Mouse (Mus musculus) bone marrow, adult 2 months (tissue): ENCODE data around the gene Map3k11. TPM values are rescaled to one million over a fixed set of nuclear protein-coding genes. Genes with fewer than 3 reads are reported as not detected.

Experiments
- H3K27ac ChIP-seq: fragments of 200-500 bp; 2 replicates; pipeline ENCODE4 v1.5.1; 2012; ENCODE audit warnings: low read depth, mild to moderate bottlenecking, control low read depth, inconsistent platforms, low read length; ENCODE audit not compliant: control insufficient read depth, poor library complexity, insufficient read depth
- H3K4me1 ChIP-seq: fragments of 200-500 bp; 2 replicates; pipeline ENCODE4 v1.6.1; 2011; ENCODE audit warnings: low read length; ENCODE audit not compliant: control insufficient read depth, insufficient read depth
- H3K4me3 ChIP-seq: fragments of 200-500 bp; replicated peaks from 2 replicates; pipeline ENCODE3; 2011; ENCODE audit warnings: mild to moderate bottlenecking, low read depth, low read length, control low read depth; ENCODE audit not compliant: control insufficient read depth
- CTCF ChIP-seq: fragments of 200-500 bp; IDR thresholded peaks from 2 replicates; pipeline ENCODE4 v1.5.1; 2011; ENCODE audit warnings: low read length, control low read depth; ENCODE audit not compliant: control insufficient read depth, insufficient read depth
- POLR2A ChIP-seq: fragments of 200-500 bp; IDR thresholded peaks from 2 replicates; pipeline ENCODE4 v1.6.1; 2011; ENCODE audit warnings: low read depth, mild to moderate bottlenecking, control low read depth, low read length, borderline replicate concordance; ENCODE audit not compliant: control insufficient read depth
- WGBS: fragments of 180-500 bp; shearing (Covaris S2); methylation state at CpG from one replicate; pipeline ENCODE4 v1.1.7; 2018; 5-methylcytosine and 5-hydroxymethylcytosine counted together
- polyA plus RNA-seq: library from polyadenylated mRNA; stranded (reverse); fragments of >200 nt; gene quantifications from 2 replicates; pipeline ENCODE4 v1.2.4, GENCODE M21; 2011; ENCODE audit warnings: low replicate concordance; ENCODE audit not compliant: missing spikeins, insufficient read depth, insufficient read length

Gene Map3k11
- polyA plus RNA-seq, 1 experiment = 60.5 TPM

DNA sequence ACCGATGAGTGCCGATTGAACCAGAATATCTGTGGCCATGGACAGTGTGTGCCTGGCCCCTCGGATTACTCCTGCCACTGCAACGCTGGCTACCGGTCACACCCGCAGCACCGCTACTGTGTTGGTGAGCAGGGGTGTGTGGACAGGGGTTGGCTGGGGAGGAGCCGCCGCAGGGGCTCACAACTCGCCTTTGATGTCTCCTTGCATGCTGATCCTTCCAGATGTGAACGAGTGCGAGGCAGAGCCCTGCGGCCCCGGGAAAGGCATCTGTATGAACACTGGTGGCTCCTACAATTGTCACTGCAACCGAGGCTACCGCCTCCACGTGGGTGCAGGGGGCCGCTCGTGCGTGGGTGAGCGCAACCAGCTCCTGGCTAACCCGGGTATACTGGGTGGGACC lies 62.4 kb downstream of the Map3k11 start:
- Histone ChIP-seq H3K4me1 (no peaks in the 10 kb centered on the region), H3K4me3 (no peak overlapping the region), H3K27ac (no peak overlapping the region)
- no peak for TF ChIP-seq CTCF
- no peak for TF ChIP-seq POLR2A
- WGBS = 79% methylated on average over 22 of the region's 22 CpGs

DNA sequence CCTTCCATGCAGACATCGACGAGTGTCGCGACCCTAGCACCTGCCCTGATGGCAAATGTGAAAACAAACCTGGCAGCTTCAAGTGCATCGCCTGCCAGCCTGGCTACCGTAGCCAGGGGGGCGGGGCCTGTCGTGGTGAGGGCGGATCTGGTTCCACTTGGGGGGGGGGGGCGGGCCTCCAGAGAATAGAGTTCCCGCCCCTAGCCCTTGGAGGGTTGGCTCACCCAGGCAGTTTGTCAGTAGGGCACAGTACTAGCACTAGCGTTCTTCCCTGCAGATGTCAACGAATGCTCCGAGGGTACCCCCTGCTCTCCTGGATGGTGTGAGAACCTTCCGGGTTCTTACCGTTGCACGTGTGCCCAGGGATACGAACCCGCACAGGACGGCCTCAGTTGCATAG lies 63.2 kb downstream of the Map3k11 start:
- Histone ChIP-seq H3K4me1 (no peaks in the 10 kb centered on the region), H3K4me3 (no peak overlapping the region), H3K27ac (no peak overlapping the region)
- 65% methylated on average over 20 of the region's 20 CpGs for WGBS
- TF ChIP-seq CTCF = no peak
- TF ChIP-seq POLR2A = no peak

Other genes with a start within 250 kb of the Map3k11 start
- gene Fosl1, start 241.2 kb upstream of the Map3k11 start, polyA plus RNA-seq = not detected in 2 replicates
- gene Ccdc85b, start 230.8 kb upstream of the Map3k11 start, polyA plus RNA-seq = 4.3 and 8.0 TPM in 2 replicates
- gene Fibp, start 228.1 kb upstream of the Map3k11 start, polyA plus RNA-seq = 76.0 and 88.6 TPM in 2 replicates
- gene Ctsw, start 220.2 kb upstream of the Map3k11 start, polyA plus RNA-seq = 9.5 and 20.6 TPM in 2 replicates
- 229 and 236 TPM in 2 replicates for gene Efemp2, start 214.8 kb upstream of the Map3k11 start, polyA plus RNA-seq
- 43.1 and 55.9 TPM in 2 replicates for gene Mus81, start 200.3 kb upstream of the Map3k11 start, polyA plus RNA-seq
- 441 and 478 TPM in 2 replicates for gene Cfl1, start 198.3 kb upstream of the Map3k11 start, polyA plus RNA-seq
- gene 1700020D05Rik, start 185.0 kb upstream of the Map3k11 start, polyA plus RNA-seq = 4.0 and 4.8 TPM in 2 replicates
- 15.6 and 32.5 TPM in 2 replicates for gene Snx32, start 178.2 kb upstream of the Map3k11 start, polyA plus RNA-seq
- not detected in 2 replicates for gene Ovol1, start 128.1 kb upstream of the Map3k11 start, polyA plus RNA-seq
- 7.4 and 12.4 TPM in 2 replicates for gene Ap5b1, start 120.7 kb upstream of the Map3k11 start, polyA plus RNA-seq
- 68.6 and 132 TPM in 2 replicates for gene Rnaseh2c, start 86.9 kb upstream of the Map3k11 start, polyA plus RNA-seq
- gene Kat5, start 78.5 kb upstream of the Map3k11 start, polyA plus RNA-seq = 41.5 and 87.3 TPM in 2 replicates
- 17.3 and 36.3 TPM in 2 replicates for gene Rela, start 51.3 kb upstream of the Map3k11 start, polyA plus RNA-seq
- gene Sipa1, start 25.0 kb upstream of the Map3k11 start, polyA plus RNA-seq = 72.2 and 101 TPM in 2 replicates
- 43.5 and 99.7 TPM in 2 replicates for gene Pcnx3, start 166 bp downstream of the Map3k11 start, polyA plus RNA-seq
- gene Kcnk7, start 15.6 kb downstream of the Map3k11 start, polyA plus RNA-seq = not detected in 2 replicates
- 130 and 224 TPM in 2 replicates for gene Ehbp1l1, start 37.6 kb downstream of the Map3k11 start, polyA plus RNA-seq
- gene Fam89b, start 40.9 kb downstream of the Map3k11 start, polyA plus RNA-seq = 33.5 and 37.8 TPM in 2 replicates
- gene Ltbp3, start 52.2 kb downstream of the Map3k11 start, polyA plus RNA-seq = 10.5 and 13.4 TPM in 2 replicates
- 26.8 and 38.8 TPM in 2 replicates for gene Scyl1, start 82.7 kb downstream of the Map3k11 start, polyA plus RNA-seq
- gene Frmd8, start 186.5 kb downstream of the Map3k11 start, polyA plus RNA-seq = 14.3 and 18.1 TPM in 2 replicates
- gene Slc25a45, start 189.1 kb downstream of the Map3k11 start, polyA plus RNA-seq = 11.6 and 24.6 TPM in 2 replicates
- gene Tigd3, start 205.4 kb downstream of the Map3k11 start, polyA plus RNA-seq = 4.4 and 6.4 TPM in 2 replicates
- gene Dpf2, start 224.3 kb downstream of the Map3k11 start, polyA plus RNA-seq = 31.1 and 60.8 TPM in 2 replicates
- gene Cdc42ep2, start 236.1 kb downstream of the Map3k11 start, polyA plus RNA-seq = 2.3 and 5.3 TPM in 2 replicates